Mouse (Mus musculus): Measurements from ENCODE around the gene Grin2a. TPM values are rescaled to one million over a fixed set of nuclear protein-coding genes. Genes with fewer than 3 reads are reported as not detected.

The Grin2a gene
- polyA plus RNA-seq, 2 experiments, result not detected

DNA sequence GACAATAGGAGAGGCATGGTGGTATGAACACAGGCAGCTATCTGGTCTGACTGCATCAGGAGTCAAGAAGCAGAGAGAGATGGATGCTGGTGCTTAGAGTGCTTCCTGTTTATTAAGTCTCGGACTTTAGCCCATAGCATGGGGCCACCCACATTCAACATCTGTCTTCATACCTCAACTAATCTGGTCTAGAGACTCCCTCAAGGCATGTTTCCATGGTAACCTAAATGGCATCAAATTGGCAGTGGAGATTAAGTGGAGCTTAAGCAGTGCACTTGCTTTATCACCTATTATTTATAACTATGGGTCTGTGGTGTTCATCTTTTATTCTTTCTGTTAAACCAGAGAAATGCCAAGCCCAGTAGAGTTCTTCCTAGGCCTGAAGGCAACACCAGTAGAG, 433.5 kb downstream of the Grin2a start:
- Histone ChIP-seq H3K4me1 (replicated peaks; ENCODE audit: control insufficient read depth in 2 of 2, insufficient read depth in 2 of 2, low read length in 1 of 2) (no peaks in the 10 kb centered on the region), H3K36me3 (replicated peaks; ENCODE audit: control insufficient read depth, insufficient read depth, low read depth) (no peaks in the 10 kb centered on the region), H3K9ac (replicated peaks) (no peak overlapping the region), H3K27ac (no peak overlapping the region), H3K4me3 (ENCODE audit: insufficient read depth in 1 of 2, low read depth in 2 of 2, low read length in 2 of 2) (no peak overlapping the region), H3K4me2 (ENCODE audit: low read depth) (no peak overlapping the region), H3K9me3 (ENCODE audit: control insufficient read depth, low read length) (no peaks in the 10 kb centered on the region), H3K27me3 (ENCODE audit: control insufficient read depth, insufficient read depth, low read length) (no peaks in the 10 kb centered on the region)
- 28% methylated on average over 1 of the region's 1 CpGs for WGBS (ENCODE audit: insufficient replicate concordance)
- no peak for DNase-seq (ENCODE audit: low read depth in 3 of 3, low spot score in 3 of 3)
- TF ChIP-seq EP300 (IDR thresholded peaks at IDR 0.05; ENCODE audit: low read depth) (no peak), CTCF (IDR thresholded peaks at IDR 0.05; ENCODE audit: low read depth) (no peak)
- ATAC-seq (ENCODE audit: insufficient read depth), result no peak

DNA sequence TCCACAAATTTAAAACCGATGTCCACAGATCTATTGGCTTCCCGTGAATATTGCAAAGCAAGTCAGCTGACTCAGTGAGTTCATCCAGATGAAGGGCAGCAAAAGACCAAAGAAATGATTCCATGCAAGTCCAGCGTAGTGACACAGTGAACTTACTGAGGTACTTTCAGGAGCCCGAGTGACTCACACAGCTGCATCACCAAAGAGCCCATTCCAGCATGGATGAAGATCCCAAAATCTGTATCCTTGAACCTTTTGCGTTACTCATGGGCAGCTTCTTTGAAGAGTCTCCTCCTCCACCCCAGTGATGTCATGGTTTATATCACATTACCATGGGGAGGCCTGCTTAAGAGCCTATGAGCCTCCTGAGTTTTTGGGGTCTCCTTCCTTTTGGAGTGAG, 460.2 kb downstream of the Grin2a start:
- H3K4me1 ChIP-seq (replicated peaks; ENCODE audit: control insufficient read depth in 2 of 2, insufficient read depth in 2 of 2, low read length in 1 of 2), result no peaks in the 10 kb centered on the region
- H3K36me3 ChIP-seq (replicated peaks; ENCODE audit: control insufficient read depth, insufficient read depth, low read depth), result no peaks in the 10 kb centered on the region
- H3K27ac ChIP-seq, result no peak overlapping the region
- no peak overlapping the region for H3K4me3 ChIP-seq (ENCODE audit: insufficient read depth in 1 of 2, low read depth in 2 of 2, low read length in 2 of 2)
- no peaks in the 10 kb centered on the region for H3K9me3 ChIP-seq (ENCODE audit: control insufficient read depth, low read length)
- TF ChIP-seq CTCF (IDR thresholded peaks at IDR 0.05; ENCODE audit: low read depth), result no peak
- TF ChIP-seq EP300 (IDR thresholded peaks at IDR 0.05; ENCODE audit: low read depth), result no peak
- H3K9ac ChIP-seq (replicated peaks), result no peak overlapping the region
- DNase-seq (ENCODE audit: low read depth in 3 of 3, low spot score in 3 of 3) (no peak), ATAC-seq (ENCODE audit: insufficient read depth) (no peak)
- H3K27me3 ChIP-seq (ENCODE audit: control insufficient read depth, insufficient read depth, low read length), result no peaks in the 10 kb centered on the region
- no peak overlapping the region for H3K4me2 ChIP-seq (ENCODE audit: low read depth)
- WGBS (ENCODE audit: insufficient replicate concordance), result 64% methylated on average over 5 of the region's 5 CpGs

DNA sequence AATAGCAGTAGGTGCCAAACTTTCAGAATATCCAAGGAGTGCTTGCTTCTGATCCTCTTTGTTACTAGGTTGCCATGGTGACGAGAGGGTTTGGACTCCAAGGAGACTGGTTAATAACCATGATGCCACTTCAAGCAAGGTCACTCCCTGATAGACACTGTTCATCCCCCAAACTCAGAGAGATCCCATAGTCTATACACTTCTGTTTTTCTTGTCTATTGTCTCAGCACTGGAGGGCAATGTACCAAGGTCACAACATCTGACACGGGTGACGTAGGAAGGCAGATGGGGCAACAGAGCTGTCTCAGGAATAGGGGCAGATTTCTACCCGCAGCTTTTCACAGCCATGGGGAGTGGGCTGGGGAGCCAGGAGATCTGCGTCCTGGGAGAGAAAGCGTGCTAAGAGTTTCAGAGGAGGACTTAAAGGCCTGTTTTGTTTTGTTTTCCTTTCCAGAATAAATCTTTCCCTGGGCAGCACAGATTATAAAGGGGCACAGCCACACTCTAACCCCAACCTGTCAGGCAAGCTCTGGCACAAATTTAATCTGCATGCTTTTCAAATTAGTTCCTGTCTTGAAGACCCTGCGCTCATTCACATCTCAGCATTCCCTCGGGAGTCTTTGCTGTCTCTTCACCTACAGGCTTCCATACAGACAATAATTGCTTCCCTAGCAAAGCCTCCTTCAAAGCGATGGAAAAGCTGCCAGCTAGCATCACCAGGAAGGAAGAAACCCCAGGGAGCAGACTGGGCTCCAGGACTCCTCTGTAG, 461.6 kb downstream of the Grin2a start:
- H3K27me3 ChIP-seq (ENCODE audit: control insufficient read depth, insufficient read depth, low read length), result no peaks in the 10 kb centered on the region
- DNase-seq (ENCODE audit: low read depth in 3 of 3, low spot score in 3 of 3) (no peak), ATAC-seq (ENCODE audit: insufficient read depth) (no peak)
- TF ChIP-seq CTCF (IDR thresholded peaks at IDR 0.05; ENCODE audit: low read depth) (no peak), EP300 (IDR thresholded peaks at IDR 0.05; ENCODE audit: low read depth) (no peak)
- H3K9ac ChIP-seq (replicated peaks), result no peak overlapping the region
- no peaks in the 10 kb centered on the region for H3K36me3 ChIP-seq (replicated peaks; ENCODE audit: control insufficient read depth, insufficient read depth, low read depth)
- H3K4me2 ChIP-seq (ENCODE audit: low read depth), result no peak overlapping the region
- H3K4me1 ChIP-seq (replicated peaks; ENCODE audit: control insufficient read depth in 2 of 2, insufficient read depth in 2 of 2, low read length in 1 of 2), result no peaks in the 10 kb centered on the region
- no peak overlapping the region for H3K4me3 ChIP-seq (ENCODE audit: insufficient read depth in 1 of 2, low read depth in 2 of 2, low read length in 2 of 2)
- no peaks in the 10 kb centered on the region for H3K9me3 ChIP-seq (ENCODE audit: control insufficient read depth, low read length)
- WGBS (ENCODE audit: insufficient replicate concordance), result 47% methylated on average over 9 of the region's 9 CpGs
- no peak overlapping the region for H3K27ac ChIP-seq

DNA sequence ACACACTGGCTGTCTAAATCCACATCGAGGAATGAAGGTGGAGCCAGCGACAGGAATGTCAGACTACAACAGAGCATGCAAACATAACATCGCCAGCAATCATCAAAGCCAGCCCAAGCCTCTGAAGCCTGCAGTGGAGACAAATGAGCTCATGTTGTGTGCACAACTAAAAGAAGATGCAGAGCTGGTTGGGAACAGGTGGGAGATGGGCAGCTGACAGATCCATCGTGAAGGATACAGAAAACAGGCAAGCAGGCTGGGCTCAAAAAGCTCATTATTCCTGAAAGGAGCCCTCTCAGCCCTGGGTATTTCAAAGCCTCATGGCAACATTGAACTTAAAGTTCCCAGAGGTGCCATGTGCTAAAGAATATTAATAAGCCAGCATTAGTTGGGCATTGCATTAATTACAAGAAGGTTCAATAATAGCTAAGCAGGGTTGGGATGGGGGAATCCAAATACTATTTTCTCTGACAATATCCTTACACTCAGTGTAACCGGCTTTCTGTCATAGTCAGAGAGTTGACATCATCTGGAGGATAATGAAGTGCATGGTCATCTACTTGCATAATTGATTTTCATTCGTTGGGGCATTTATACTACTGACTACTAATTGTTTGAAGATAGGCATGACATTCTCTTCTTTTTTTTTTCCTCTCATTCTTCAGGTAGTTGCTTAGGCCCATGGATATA, 462.4 kb downstream of the Grin2a start:
- H3K4me3 ChIP-seq (ENCODE audit: insufficient read depth in 1 of 2, low read depth in 2 of 2, low read length in 2 of 2), result no peak overlapping the region
- TF ChIP-seq CTCF (IDR thresholded peaks at IDR 0.05; ENCODE audit: low read depth) (no peak), EP300 (IDR thresholded peaks at IDR 0.05; ENCODE audit: low read depth) (no peak)
- H3K27me3 ChIP-seq (ENCODE audit: control insufficient read depth, insufficient read depth, low read length), result no peaks in the 10 kb centered on the region
- H3K4me1 ChIP-seq (replicated peaks; ENCODE audit: control insufficient read depth in 2 of 2, insufficient read depth in 2 of 2, low read length in 1 of 2), result no peaks in the 10 kb centered on the region
- no peak overlapping the region for H3K4me2 ChIP-seq (ENCODE audit: low read depth)
- no peak overlapping the region for H3K27ac ChIP-seq
- DNase-seq (ENCODE audit: low read depth in 3 of 3, low spot score in 3 of 3), result no peak
- ATAC-seq (ENCODE audit: insufficient read depth), result no peak
- no peak overlapping the region for H3K9ac ChIP-seq (replicated peaks)
- 59% methylated on average over 6 of the region's 6 CpGs for WGBS (ENCODE audit: insufficient replicate concordance)
- H3K9me3 ChIP-seq (ENCODE audit: control insufficient read depth, low read length), result no peaks in the 10 kb centered on the region
- H3K36me3 ChIP-seq (replicated peaks; ENCODE audit: control insufficient read depth, insufficient read depth, low read depth), result no peaks in the 10 kb centered on the region

DNA sequence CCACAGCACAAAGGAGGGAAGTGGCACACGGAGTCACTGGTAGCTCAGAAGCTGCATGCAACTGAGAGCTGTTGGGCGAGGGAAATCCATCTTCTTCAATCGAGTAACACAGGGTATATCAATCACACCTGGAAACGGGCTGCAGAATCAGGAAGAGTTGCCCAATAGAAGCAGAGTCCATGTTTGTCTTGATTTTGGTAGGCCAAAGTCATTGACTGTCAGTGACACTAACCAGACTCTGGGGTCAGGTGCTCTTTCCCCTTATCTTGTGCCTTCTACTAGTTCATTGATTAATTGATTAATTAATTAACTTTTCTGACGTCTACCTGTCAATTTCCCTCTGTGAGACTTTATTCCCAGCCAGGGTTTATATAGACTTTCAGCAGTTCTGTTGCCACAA, 468.1 kb downstream of the Grin2a start:
- Histone ChIP-seq H3K4me2 (ENCODE audit: low read depth) (no peak overlapping the region), H3K9me3 (ENCODE audit: control insufficient read depth, low read length) (no peaks in the 10 kb centered on the region), H3K27me3 (ENCODE audit: control insufficient read depth, insufficient read depth, low read length) (no peaks in the 10 kb centered on the region), H3K4me3 (ENCODE audit: insufficient read depth in 1 of 2, low read depth in 2 of 2, low read length in 2 of 2) (no peak overlapping the region), H3K36me3 (replicated peaks; ENCODE audit: control insufficient read depth, insufficient read depth, low read depth) (no peaks in the 10 kb centered on the region), H3K9ac (replicated peaks) (no peak overlapping the region), H3K4me1 (replicated peaks; ENCODE audit: control insufficient read depth in 2 of 2, insufficient read depth in 2 of 2, low read length in 1 of 2) (peaks cover 0 to 2% of the 10 kb centered on the region in 2 experiments; a peak in 1 of 4 replicates), H3K27ac (no peak overlapping the region)
- DNase-seq (ENCODE audit: low read depth in 3 of 3, low spot score in 3 of 3) (peak in 2 of 3 experiments; percentile 5 to 9), ATAC-seq (ENCODE audit: insufficient read depth) (0 out of 2 replicates have a peak, but pooled peaks have one; percentile 35)
- no peak for TF ChIP-seq EP300 (IDR thresholded peaks at IDR 0.05; ENCODE audit: low read depth)
- WGBS (ENCODE audit: insufficient replicate concordance), result 35% methylated on average over 5 of the region's 5 CpGs

Measured in liver, embryonic 14.5 days (tissue).